Mouse (Mus musculus) liver, embryonic 13.5 days (tissue): ENCODE results near the gene Hnrnpm. TPM values are rescaled to one million over a fixed set of nuclear protein-coding genes. Genes with fewer than 3 reads are reported as not detected.
"Not testable (repeated sequence)": the region's sequence is repeated elsewhere in the genome, so short reads cannot be mapped to it uniquely, and the experiment has no call there.

Experiments
- ATAC-seq: fragments of 200-750 bp; cut with Nextera tagmentation; 2 replicates; pipeline ENCODE4 v1.8.0; 2017; ENCODE audit warnings: low read depth, mild to moderate bottlenecking, moderate number of reproducible peaks, moderate library complexity
- DNase-seq: peaks from one replicate; pipeline ENCODE4 v3.0.0; 2022
- H3K27ac ChIP-seq: fragments of 300-500 bp; sonication (generic); 2 replicates; pipeline ENCODE4 v1.5.1; 2015; ENCODE audit warnings: moderate library complexity, mild to moderate bottlenecking, inconsistent platforms
- H3K27me3 ChIP-seq: fragments of 300-500 bp; sonication (generic); 2 replicates; pipeline ENCODE4 v1.6.1; 2015; ENCODE audit warnings: mild to moderate bottlenecking, inconsistent platforms
- H3K36me3 ChIP-seq: fragments of 300-500 bp; sonication (generic); 2 replicates; pipeline ENCODE4 v1.6.1; 2015; ENCODE audit warnings: mild to moderate bottlenecking, inconsistent platforms
- H3K4me1 ChIP-seq: fragments of 300-500 bp; sonication (generic); replicated peaks from 2 replicates; pipeline ENCODE4 v1.6.1; 2015; ENCODE audit warnings: inconsistent platforms
- H3K4me2 ChIP-seq: fragments of 300-500 bp; sonication (generic); 2 replicates; pipeline ENCODE4 v1.6.1; 2015; ENCODE audit warnings: inconsistent platforms, mild to moderate bottlenecking, moderate library complexity
- H3K4me3 ChIP-seq: fragments of 300-500 bp; sonication (generic); replicated peaks from 2 replicates; pipeline ENCODE4 v1.5.1; 2015; ENCODE audit warnings: mild to moderate bottlenecking, inconsistent platforms
- H3K9ac ChIP-seq: fragments of 300-500 bp; sonication (generic); 2 replicates; pipeline ENCODE4 v1.6.1; 2015; ENCODE audit warnings: mild to moderate bottlenecking, inconsistent platforms
- H3K9me3 ChIP-seq: fragments of 300-500 bp; sonication (generic); replicated peaks from 2 replicates; pipeline ENCODE4 v1.6.1; 2016; ENCODE audit warnings: inconsistent platforms
- WGBS: fragments of 180-500 bp; shearing (Covaris S2); methylation state at CpG from one replicate; pipeline ENCODE4 v1.1.7; 2015; ENCODE audit not compliant: insufficient replicate concordance; 5-methylcytosine and 5-hydroxymethylcytosine counted together
- polyA plus RNA-seq: library from polyadenylated mRNA; unstranded; fragments of >200 nt; fragmentation: Nextera tagmentation; extraction: Ambion mirVana; gene quantifications from 2 replicates; pipeline ENCODE4 v1.2.1, GENCODE M21; 2015

Hnrnpm gene
- polyA plus RNA-seq: 160 and 237 TPM in 2 replicates

GRCm38 (mm10) chr17:33686760-33687159 is at the start of gene Hnrnpm:
TSS of gene Hnrnpm (minus strand) at chr17:33686860.
- H3K4me2 ChIP-seq: peak within 1 kb of the TSS; percentile 95
- H3K4me1 ChIP-seq: peaks cover 39% of the 10 kb centered on the region
- H3K27ac ChIP-seq: peak within 1 kb of the TSS; percentile 72
- H3K36me3 ChIP-seq: peaks cover 71% of the 10 kb centered on the region
- peak within 1 kb of the TSS; percentile 62 for H3K9ac ChIP-seq
- H3K27me3 ChIP-seq: no peaks in the 10 kb centered on the region
- peak within 1 kb of the TSS; percentile 77 for H3K4me3 ChIP-seq
- no peak for DNase-seq
- H3K9me3 ChIP-seq: no peaks in the 10 kb centered on the region
- 75% methylated on average over 1 of the region's 1 CpGs for WGBS
- ATAC-seq: no peak

- not testable (repeated sequence) for DNase-seq, ATAC-seq, H3K4me2 ChIP-seq, H3K27ac ChIP-seq, H3K27me3 ChIP-seq, H3K4me1 ChIP-seq, H3K36me3 ChIP-seq, H3K9me3 ChIP-seq, H3K4me3 ChIP-seq, H3K9ac ChIP-seq
- WGBS: 32% methylated on average over 10 of the region's 10 CpGs
Observed at GRCm38 (mm10) chr17:33733526-33733925, 46.9 kb upstream of the Hnrnpm start.

- not testable (repeated sequence) for H3K9me3 ChIP-seq, H3K9ac ChIP-seq, H3K36me3 ChIP-seq, ATAC-seq, DNase-seq, H3K27ac ChIP-seq, H3K4me1 ChIP-seq, H3K4me2 ChIP-seq, H3K27me3 ChIP-seq, H3K4me3 ChIP-seq
- 53% methylated on average over 9 of the region's 9 CpGs for WGBS
Observed at GRCm38 (mm10) chr17:33732556-33733083, 46.0 kb upstream of the Hnrnpm start.

- Histone ChIP-seq H3K4me3 (no peak overlapping the region), H3K9me3 (no peaks in the 10 kb centered on the region), H3K4me1 (no peaks in the 10 kb centered on the region), H3K4me2 (no peak overlapping the region), H3K27me3 (no peaks in the 10 kb centered on the region), H3K9ac (no peak overlapping the region), H3K36me3 (no peaks in the 10 kb centered on the region), H3K27ac (no peak overlapping the region)
- WGBS: 50% methylated on average over 2 of the region's 2 CpGs
- ATAC-seq (no peak), DNase-seq (no peak)
Observed at GRCm38 (mm10) chr17:33729215-33729614, 42.6 kb upstream of the Hnrnpm start.

GRCm38 (mm10) chr17:33728396-33728795 is 41.7 kb upstream of the Hnrnpm start:
- no peak for ATAC-seq
- Histone ChIP-seq H3K36me3 (no peaks in the 10 kb centered on the region), H3K27ac (no peak overlapping the region), H3K9me3 (no peaks in the 10 kb centered on the region), H3K9ac (no peak overlapping the region), H3K4me1 (no peaks in the 10 kb centered on the region), H3K27me3 (no peaks in the 10 kb centered on the region), H3K4me2 (no peak overlapping the region), H3K4me3 (no peak overlapping the region)
- 64% methylated on average over 2 of the region's 2 CpGs for WGBS
- no peak for DNase-seq

GRCm38 (mm10) chr17:33719736-33720378 is 33.2 kb upstream of the Hnrnpm start:
- no peak for DNase-seq
- peaks cover 19% of the 10 kb centered on the region for H3K36me3 ChIP-seq

GRCm38 (mm10) chr17:33718944-33719725 is 32.5 kb upstream of the Hnrnpm start:
- no peak for ATAC-seq
- Histone ChIP-seq H3K27ac (peak overlapping the region; percentile 69), H3K27me3 (no peaks in the 10 kb centered on the region), H3K9me3 (no peaks in the 10 kb centered on the region), H3K36me3 (peaks cover 19% of the 10 kb centered on the region), H3K9ac (peak overlapping the region; percentile 46), H3K4me1 (peaks cover 47% of the 10 kb centered on the region), H3K4me2 (peak overlapping the region; percentile 39), H3K4me3 (peak overlapping the region; percentile 18)
- DNase-seq: no peak
- WGBS: 37% methylated on average over 10 of the region's 10 CpGs

More at GRCm38 (mm10) chr17:33719736-33720378, 33.2 kb upstream of the Hnrnpm start:
- no peaks in the 10 kb centered on the region for H3K9me3 ChIP-seq
- no peak for ATAC-seq
- H3K27me3 ChIP-seq: no peaks in the 10 kb centered on the region
- no peak overlapping the region for H3K4me2 ChIP-seq
- peaks cover 40% of the 10 kb centered on the region for H3K4me1 ChIP-seq
- 86% methylated on average over 7 of the region's 7 CpGs for WGBS
- H3K9ac ChIP-seq: peak overlapping the region; percentile 46; the same call in 1 of the 2 replicates
- peak overlapping the region; percentile 69 for H3K27ac ChIP-seq
- H3K4me3 ChIP-seq: no peak overlapping the region

GRCm38 (mm10) chr17:33718384-33718881 is 31.8 kb upstream of the Hnrnpm start, which contains the start of gene March2:
TSS of gene March2 (minus strand) at chr17:33718670.
- DNase-seq (peak; percentile 98), ATAC-seq (peak; percentile 96)
- peak within 1 kb of the TSS; percentile 96 for H3K9ac ChIP-seq
- H3K36me3 ChIP-seq: peaks cover 19% of the 10 kb centered on the region
- under 1% methylated on average over 46 of the region's 46 CpGs for WGBS
- H3K4me1 ChIP-seq: peaks cover 53% of the 10 kb centered on the region
- H3K27ac ChIP-seq: peak within 1 kb of the TSS; percentile 97
- no peaks in the 10 kb centered on the region for H3K9me3 ChIP-seq
- H3K27me3 ChIP-seq: no peaks in the 10 kb centered on the region
- H3K4me3 ChIP-seq: peak within 1 kb of the TSS; percentile 93
- H3K4me2 ChIP-seq: peak within 1 kb of the TSS; percentile 71

GRCm38 (mm10) chr17:33717982-33718381 is 31.3 kb upstream of the Hnrnpm start:
- peak overlapping the region; percentile 93 for H3K4me3 ChIP-seq
- WGBS: 6% methylated on average over 8 of the region's 8 CpGs
- DNase-seq (no peak), ATAC-seq (no peak)
- peaks cover 53% of the 10 kb centered on the region for H3K4me1 ChIP-seq
- H3K9me3 ChIP-seq: no peaks in the 10 kb centered on the region
- peak overlapping the region; percentile 96 for H3K9ac ChIP-seq
- H3K4me2 ChIP-seq: peak overlapping the region; percentile 71
- H3K27ac ChIP-seq: peak overlapping the region; percentile 97
- H3K36me3 ChIP-seq: peaks cover 19% of the 10 kb centered on the region
- H3K27me3 ChIP-seq: no peaks in the 10 kb centered on the region

- no peak for DNase-seq
- no peak for ATAC-seq
- WGBS: 89% methylated on average over 1 of the region's 1 CpGs
- Histone ChIP-seq H3K9ac (peak overlapping the region; percentile 96), H3K4me1 (peaks cover 59% of the 10 kb centered on the region), H3K27me3 (no peaks in the 10 kb centered on the region), H3K9me3 (no peaks in the 10 kb centered on the region), H3K4me3 (peak overlapping the region; percentile 93), H3K4me2 (peak overlapping the region; percentile 71), H3K27ac (peak overlapping the region; percentile 97), H3K36me3 (peaks cover 20% of the 10 kb centered on the region)
Observed at GRCm38 (mm10) chr17:33717246-33717645, 30.6 kb upstream of the Hnrnpm start.

GRCm38 (mm10) chr17:33714779-33715178 is 28.1 kb upstream of the Hnrnpm start:
- H3K4me2 ChIP-seq: peak overlapping the region; percentile 71
- 16% methylated on average over 1 of the region's 1 CpGs for WGBS
- ATAC-seq (peak; percentile 63), DNase-seq (peak; percentile 68)
- H3K4me3 ChIP-seq: peak overlapping the region; percentile 65
- peak overlapping the region; percentile 96 for H3K9ac ChIP-seq
- H3K27ac ChIP-seq: peak overlapping the region; percentile 97
- H3K27me3 ChIP-seq: no peaks in the 10 kb centered on the region
- H3K36me3 ChIP-seq: peaks cover 44% of the 10 kb centered on the region
- H3K9me3 ChIP-seq: peaks cover 11% of the 10 kb centered on the region
- H3K4me1 ChIP-seq: peaks cover 82% of the 10 kb centered on the region
